Mouse (Mus musculus) activated CD4-positive, CD25-positive, alpha-beta regulatory T cell, adult 4 months (primary cell): ENCODE results near the gene Cd5l. TPM values are rescaled to one million over a fixed set of nuclear protein-coding genes. Genes with fewer than 3 reads are reported as not detected.

Experiments
- ATAC-seq: one replicate; pipeline ENCODE4 v1.8.0; 2017
- polyA plus RNA-seq, 2 experiments: library from polyadenylated mRNA; unstranded; fragments of 100-300 nt; shearing (Covaris generic); gene quantifications; one replicate each; pipeline ENCODE4 v1.2.1; 2017

The Cd5l gene
- polyA plus RNA-seq, 2 experiments from 2014 or later, result 0.46 to 0.49 TPM

DNA sequence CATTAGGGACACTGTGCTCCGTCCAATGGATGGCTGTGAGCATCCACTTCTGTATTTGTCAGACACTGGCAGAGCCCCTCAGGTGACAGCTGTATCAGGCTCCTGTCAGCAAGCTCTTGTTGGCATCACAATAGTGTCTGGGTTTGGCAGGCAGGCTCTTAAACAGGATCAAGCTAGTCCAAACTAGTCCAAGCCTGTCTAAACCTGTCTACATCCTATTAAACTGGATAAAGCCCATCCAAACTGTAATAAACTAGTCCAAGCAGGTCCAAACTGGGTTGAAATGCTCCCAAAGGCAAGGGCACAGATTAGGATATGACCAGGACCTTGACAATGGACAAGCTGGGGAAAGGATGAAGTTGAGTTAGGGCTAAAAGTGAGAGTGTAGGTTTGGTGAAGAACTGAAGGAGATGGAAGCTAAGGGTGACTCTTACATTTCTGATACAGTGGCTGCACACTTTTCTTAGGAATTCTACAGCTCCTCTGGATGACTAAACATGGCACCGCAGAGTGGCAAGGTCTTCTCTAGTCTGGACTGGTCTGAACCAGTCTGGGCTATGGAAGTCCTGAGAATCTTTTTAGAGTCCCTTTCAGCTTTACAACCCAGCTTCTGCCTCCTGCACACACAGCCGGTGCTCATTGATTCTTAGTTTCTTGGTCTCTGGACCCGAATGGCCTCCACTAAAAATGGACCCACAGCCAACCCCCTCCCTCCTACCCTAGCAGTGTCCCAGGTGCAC is 51.7 kb downstream of the Cd5l start:
- ATAC-seq, result no peak

DNA sequence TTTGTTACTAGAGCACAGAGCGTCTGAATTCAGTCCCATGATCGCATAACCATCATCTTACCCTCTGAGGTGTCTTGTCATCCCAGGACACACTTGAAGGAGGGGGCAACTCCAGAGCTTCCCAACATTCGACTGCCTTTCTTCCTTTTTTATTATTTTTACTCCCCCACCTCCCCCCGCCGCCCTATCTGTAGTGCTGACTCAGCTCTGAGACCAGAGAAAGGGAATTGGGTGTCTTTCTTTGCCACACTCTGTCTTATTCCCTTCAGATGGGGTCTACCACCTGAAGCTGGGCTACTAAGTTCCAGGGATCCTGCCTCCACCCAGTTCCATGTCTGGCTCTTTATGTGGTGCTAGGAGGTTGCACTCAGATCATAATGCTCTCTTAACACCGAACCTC is 52.9 kb downstream of the Cd5l start:
- no peak for ATAC-seq

DNA sequence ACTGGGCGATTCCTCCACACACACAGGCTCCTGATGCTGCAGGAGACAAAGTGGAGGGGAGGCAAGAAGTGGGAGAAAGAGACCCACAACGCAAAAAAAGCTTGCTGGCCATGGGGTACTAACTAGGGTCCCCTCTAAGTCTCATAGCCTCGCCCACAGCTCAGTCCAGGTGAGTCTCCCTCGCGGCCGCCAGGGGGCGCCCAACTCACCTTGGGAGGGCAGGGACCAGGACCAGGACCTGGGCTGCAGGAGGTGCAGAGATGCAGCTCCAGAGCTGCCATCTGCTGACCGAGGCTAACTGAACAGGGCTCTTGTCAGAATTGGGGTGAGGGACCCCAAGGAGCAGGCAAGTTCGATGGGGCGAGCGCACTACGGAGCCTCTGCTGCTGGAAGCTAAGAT is 53.5 kb downstream of the Cd5l start:
- ATAC-seq, result no peak

DNA sequence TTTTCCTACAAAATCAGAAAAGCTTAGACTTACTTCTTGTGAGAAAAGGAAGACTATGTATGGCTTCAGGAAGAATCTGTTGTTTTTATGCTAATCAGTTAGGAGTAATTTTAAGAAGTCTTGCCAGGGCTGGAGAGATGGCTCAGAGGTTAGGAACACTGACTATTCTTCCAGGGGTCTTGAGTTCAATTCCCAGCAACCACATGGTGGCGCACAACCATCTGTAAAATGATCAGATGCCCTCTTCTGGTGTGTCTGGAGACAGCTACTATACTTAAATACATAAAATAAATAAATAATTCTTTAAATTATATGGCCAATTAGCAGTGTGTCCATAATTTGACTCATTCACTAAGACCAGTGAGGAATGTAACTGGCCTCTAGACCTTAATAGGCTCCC is 63.0 kb downstream of the Cd5l start:
- no peak for ATAC-seq

Other genes with a start within 250 kb of the Cd5l start
- not detected for gene Kirrel, start 183.1 kb upstream of the Cd5l start, polyA plus RNA-seq
- not detected for gene Fcrls, start 94.1 kb upstream of the Cd5l start, polyA plus RNA-seq
- gene Fcrl1, start 18.5 kb downstream of the Cd5l start, polyA plus RNA-seq, result 10 to 100 TPM; 23.6 to 38.1 TPM
- not detected for gene Fcrl5, start 77.9 kb downstream of the Cd5l start, polyA plus RNA-seq
- 10 to 100 TPM; 17.7 to 23.4 TPM for gene Etv3, start 167.5 kb downstream of the Cd5l start, polyA plus RNA-seq